Mouse (Mus musculus) fibroblast of lung, adult 2 months (primary cell): ENCODE measurements around the gene Lcp2.

Source experiments
- DNase-seq: peaks from one replicate; pipeline ENCODE4 v3.0.0-alpha.2; 2011; ENCODE audit warnings: low read depth

The Lcp2 gene

GRCm38 (mm10) chr11:34046767-34047541, at the start of gene Lcp2:
Gene Lcp2 (plus strand): TSS chr11:34046920.
- DNase-seq = no peak

GRCm38 (mm10) chr11:33998244-33998643, 48.5 kb upstream of the Lcp2 start:
- no peak for DNase-seq

- DNase-seq = no peak
These were observed 46.3 kb upstream of the Lcp2 start for GRCm38 (mm10) chr11:34000416-34000815.

GRCm38 (mm10) chr11:34001938-34002592, 44.7 kb upstream of the Lcp2 start:
- no peak for DNase-seq

GRCm38 (mm10) chr11:34002593-34002965, 44.1 kb upstream of the Lcp2 start:
- no peak for DNase-seq

GRCm38 (mm10) chr11:34007616-34008015, 39.1 kb upstream of the Lcp2 start:
- no peak for DNase-seq

GRCm38 (mm10) chr11:34008214-34008613, 38.5 kb upstream of the Lcp2 start:
- DNase-seq = no peak

- DNase-seq = no peak
These were observed 38.0 kb upstream of the Lcp2 start for GRCm38 (mm10) chr11:34008702-34009101.

GRCm38 (mm10) chr11:34009316-34010087, 37.2 kb upstream of the Lcp2 start:
- no peak for DNase-seq

- no peak for DNase-seq
These were observed 36.4 kb upstream of the Lcp2 start for GRCm38 (mm10) chr11:34010133-34010858.

GRCm38 (mm10) chr11:34010859-34011172, 35.9 kb upstream of the Lcp2 start:
- peak; percentile 50 for DNase-seq

GRCm38 (mm10) chr11:34012007-34012652, 34.6 kb upstream of the Lcp2 start:
- no peak for DNase-seq

GRCm38 (mm10) chr11:34025091-34025490, 21.6 kb upstream of the Lcp2 start:
- DNase-seq = no peak

- no peak for DNase-seq
These were observed 17.1 kb upstream of the Lcp2 start for GRCm38 (mm10) chr11:34029658-34030057.

GRCm38 (mm10) chr11:34031015-34031805, 15.5 kb upstream of the Lcp2 start:
- DNase-seq = no peak

GRCm38 (mm10) chr11:34034008-34034505, 12.7 kb upstream of the Lcp2 start:
- DNase-seq = no peak

GRCm38 (mm10) chr11:34034794-34035193, 11.9 kb upstream of the Lcp2 start:
- no peak for DNase-seq

GRCm38 (mm10) chr11:34035909-34036658, 10.6 kb upstream of the Lcp2 start:
- no peak for DNase-seq

GRCm38 (mm10) chr11:34040061-34040460, 6.7 kb upstream of the Lcp2 start:
- no peak for DNase-seq

- no peak for DNase-seq
These were observed 3.9 kb upstream of the Lcp2 start for GRCm38 (mm10) chr11:34042808-34043207.
